Mouse (Mus musculus) C2C12 (cell line): ENCODE data around the gene Tmem144. TPM values are rescaled to one million over a fixed set of nuclear protein-coding genes. Genes with fewer than 3 reads are reported as not detected.

ENCODE experiments used
- H3K27me3 ChIP-seq: one replicate; pipeline ENCODE4 v1.6.1; 2011; ENCODE audit not compliant: control insufficient read depth, insufficient read depth, insufficient read length
- H3K36me3 ChIP-seq: one replicate; pipeline ENCODE4 v1.6.1; 2011; ENCODE audit not compliant: control insufficient read depth, insufficient read depth
- H3K4me3 ChIP-seq: one replicate; pipeline ENCODE4 v1.5.1; 2011; ENCODE audit warnings: mild to moderate bottlenecking, control low read depth; ENCODE audit not compliant: poor library complexity, insufficient read depth, severe bottlenecking
- H3K79me2 ChIP-seq: one replicate; pipeline ENCODE4 v1.6.1; 2011; ENCODE audit not compliant: control insufficient read depth, insufficient read depth
- H3K79me3 ChIP-seq: one replicate; pipeline ENCODE4 v1.6.1; 2011; ENCODE audit warnings: low read depth, control low read depth
- H3ac ChIP-seq: one replicate; pipeline ENCODE3; 2011; ENCODE audit warnings: low read depth; ENCODE audit not compliant: control insufficient read depth, insufficient read length
- CEBPB ChIP-seq: IDR thresholded peaks from one replicate; pipeline ENCODE4 v1.6.1; 2011; ENCODE audit warnings: low read depth, mild to moderate bottlenecking, control low read depth, moderate library complexity
- CTCF ChIP-seq: IDR thresholded peaks from one replicate; pipeline ENCODE4 v1.5.1; 2011; ENCODE audit not compliant: control insufficient read depth, insufficient read depth, insufficient read length
- FOSL1 ChIP-seq: IDR thresholded peaks from one replicate; pipeline ENCODE4 v1.8.0; 2011; ENCODE audit warnings: mild to moderate bottlenecking, low read length; ENCODE audit not compliant: poor library complexity, insufficient read depth, severe bottlenecking
- MAX ChIP-seq: IDR thresholded peaks from one replicate; pipeline ENCODE4 v1.6.1; 2011; ENCODE audit warnings: mild to moderate bottlenecking, control low read depth
- MYOD1 ChIP-seq: IDR thresholded peaks from one replicate; pipeline ENCODE4 v1.6.1; 2011; ENCODE audit warnings: low read depth; ENCODE audit not compliant: control insufficient read depth, insufficient read length
- MYOG ChIP-seq: IDR thresholded peaks from one replicate; pipeline ENCODE4 v1.6.1; 2011; ENCODE audit not compliant: control insufficient read depth, insufficient read length; ENCODE audit errors: extremely low read depth
- USF1 ChIP-seq: IDR thresholded peaks from one replicate; pipeline ENCODE4 v1.6.1; 2011; ENCODE audit warnings: low read depth, mild to moderate bottlenecking, control low read depth, moderate library complexity
- polyA plus RNA-seq: library from polyadenylated mRNA; unstranded; fragments of >200 nt; fragmentation: generic; extraction: Trizol; gene quantifications from one replicate; pipeline ENCODE4 v1.2.1, GENCODE M21; 2012; ENCODE audit warnings: missing spikeins

The Tmem144 gene
- polyA plus RNA-seq, 1 experiment, result 1.5 TPM

DNA sequence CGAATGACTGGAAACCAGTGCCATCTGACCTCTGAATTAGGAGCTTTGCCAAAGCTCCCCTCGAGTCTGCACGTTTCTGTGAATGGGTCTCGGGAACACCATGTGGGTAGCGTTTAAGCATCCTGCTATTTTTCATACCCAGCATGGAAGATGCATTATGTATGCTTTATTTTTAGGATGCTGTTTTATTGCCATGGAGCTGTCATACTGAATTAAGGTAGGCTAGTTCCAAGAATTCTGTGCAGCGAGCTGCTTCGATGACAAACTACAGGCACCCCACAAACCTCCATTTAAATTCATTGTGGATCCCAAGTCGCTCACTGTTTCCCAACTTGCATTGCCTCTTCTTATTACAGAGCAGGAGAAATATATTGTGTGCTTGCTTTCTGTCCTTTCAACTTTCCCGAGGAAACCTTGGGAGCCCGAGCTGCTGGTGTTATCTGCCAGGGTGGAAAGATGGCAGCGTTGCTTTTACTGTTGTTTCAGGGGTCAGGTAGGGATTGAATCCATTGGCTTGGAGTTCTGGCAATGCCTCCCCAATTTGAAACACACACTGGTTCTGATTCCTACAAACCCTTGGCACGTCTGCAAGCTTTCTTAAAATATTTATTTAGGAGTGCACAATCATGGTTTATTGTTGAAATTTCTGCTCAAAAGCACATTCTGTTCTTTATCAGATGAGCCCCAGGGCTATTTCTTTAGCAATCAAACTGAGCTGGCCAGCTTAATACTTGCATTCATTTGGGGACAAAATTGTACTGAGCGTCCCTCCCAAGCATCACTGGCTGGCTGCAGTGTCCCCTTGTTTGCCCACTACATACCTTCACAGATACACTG, 45.2 kb upstream of the Tmem144 start:
- no peaks in the 10 kb centered on the region for H3K36me3 ChIP-seq
- no peaks in the 10 kb centered on the region for H3K27me3 ChIP-seq
- no peak overlapping the region for H3K4me3 ChIP-seq
- H3K79me3 ChIP-seq, result no peaks in the 10 kb centered on the region
- no peak for TF ChIP-seq CTCF
- TF ChIP-seq MYOG, result no peak
- no peak for TF ChIP-seq FOSL1
- no peak for TF ChIP-seq MAX
- TF ChIP-seq MYOD1, result no peak
- no peak for TF ChIP-seq CEBPB
- no peak for TF ChIP-seq USF1
- H3ac ChIP-seq, result no peak overlapping the region
- no peaks in the 10 kb centered on the region for H3K79me2 ChIP-seq

DNA sequence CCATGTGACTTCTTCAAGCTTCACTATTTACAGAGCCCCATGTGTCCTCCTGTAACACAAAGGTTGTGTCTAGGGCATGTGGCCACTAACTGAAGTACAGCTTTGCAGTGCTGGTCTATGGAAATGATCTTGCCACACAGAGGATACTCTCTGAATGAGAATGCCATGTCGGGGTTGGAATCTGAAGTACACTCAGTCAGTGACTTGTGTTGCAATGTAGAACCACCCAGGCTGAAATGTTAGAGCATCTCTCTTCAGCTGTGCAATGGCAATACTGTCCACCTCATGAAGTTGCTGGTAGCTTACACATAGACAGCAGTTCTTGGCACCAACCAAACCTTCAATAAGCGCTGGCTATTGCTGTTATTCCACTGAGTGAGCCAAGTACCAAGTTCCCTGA, 35.4 kb upstream of the Tmem144 start:
- Histone ChIP-seq H3K79me3 (no peaks in the 10 kb centered on the region), H3ac (no peak overlapping the region), H3K36me3 (no peaks in the 10 kb centered on the region), H3K27me3 (no peaks in the 10 kb centered on the region), H3K4me3 (no peak overlapping the region), H3K79me2 (no peaks in the 10 kb centered on the region)
- TF ChIP-seq MYOG (no peak), MAX (no peak), USF1 (no peak), FOSL1 (no peak), CTCF (no peak), MYOD1 (no peak)

DNA sequence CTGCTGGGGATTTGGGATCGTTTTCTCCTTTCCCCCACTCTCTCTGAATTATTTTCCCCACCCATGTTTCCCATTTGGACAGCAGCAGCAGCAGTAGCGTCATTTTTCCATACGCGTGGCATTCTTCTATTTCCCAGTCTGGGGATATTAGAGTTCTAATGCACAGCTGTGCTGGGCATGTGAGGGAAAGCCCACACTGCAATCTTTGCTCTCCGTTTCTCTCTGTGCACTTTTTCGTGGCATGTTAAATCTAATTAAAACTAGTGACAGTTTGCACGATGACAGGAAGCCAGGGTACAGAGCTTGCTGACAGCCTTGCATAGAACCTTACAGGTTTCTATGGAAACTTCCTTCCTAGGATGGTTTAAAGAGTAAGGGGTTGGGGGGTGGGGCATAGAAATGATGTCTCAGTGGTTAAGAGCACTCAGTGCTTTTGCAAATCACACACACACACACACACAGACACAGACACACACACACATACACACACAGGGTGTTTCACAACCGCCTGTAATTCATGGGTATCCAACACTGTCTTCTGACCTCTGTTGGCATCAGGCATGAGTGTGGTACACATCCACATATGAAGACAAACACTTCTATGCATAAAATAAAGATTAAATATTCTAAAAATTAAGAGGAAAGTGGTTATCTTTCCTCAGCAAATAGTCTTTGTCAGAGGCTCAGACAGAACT, 34.7 kb upstream of the Tmem144 start:
- no peaks in the 10 kb centered on the region for H3K79me3 ChIP-seq
- H3K4me3 ChIP-seq, result no peak overlapping the region
- H3ac ChIP-seq, result no peak overlapping the region
- H3K27me3 ChIP-seq, result no peaks in the 10 kb centered on the region
- TF ChIP-seq MYOG, result no peak
- no peaks in the 10 kb centered on the region for H3K36me3 ChIP-seq
- no peaks in the 10 kb centered on the region for H3K79me2 ChIP-seq

DNA sequence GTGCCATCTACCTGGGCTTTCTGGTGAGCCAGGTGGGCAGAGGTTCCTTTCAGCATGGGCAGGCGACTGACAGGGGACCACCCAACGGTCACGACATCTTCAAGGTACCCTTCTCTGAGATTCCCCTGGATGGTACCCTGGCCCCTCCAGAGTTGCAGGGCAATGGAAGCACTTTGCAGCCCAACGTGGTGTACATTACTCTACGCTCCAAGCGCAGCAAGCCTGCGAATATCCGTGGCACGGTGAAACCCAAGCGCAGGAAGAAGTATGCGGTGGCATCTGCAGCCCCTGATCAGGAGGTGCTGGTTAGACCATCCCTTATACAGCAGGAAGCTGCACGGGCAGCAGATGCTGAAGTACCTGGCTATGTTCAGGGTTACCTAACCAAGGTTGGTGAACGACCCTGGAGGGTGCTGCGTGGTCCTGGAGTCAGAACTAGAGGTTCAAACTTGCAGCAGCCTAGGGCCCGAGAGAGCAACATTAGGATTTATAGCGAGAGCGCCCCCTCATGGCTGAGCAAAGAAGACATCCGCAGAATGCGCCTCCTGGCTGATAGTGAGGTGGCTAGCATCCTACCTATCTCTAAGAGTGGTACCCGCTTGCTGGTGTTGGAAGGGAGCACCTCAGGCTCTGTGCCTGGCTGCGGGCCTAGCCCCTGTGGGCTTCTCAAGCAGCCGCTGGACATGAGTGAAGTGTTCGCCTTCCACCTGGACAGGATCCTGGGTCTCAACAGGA, 34.0 kb upstream of the Tmem144 start:
- Histone ChIP-seq H3K79me3 (no peaks in the 10 kb centered on the region), H3K27me3 (no peaks in the 10 kb centered on the region), H3K36me3 (no peaks in the 10 kb centered on the region), H3K79me2 (no peaks in the 10 kb centered on the region), H3K4me3 (no peak overlapping the region), H3ac (peak overlapping the region; percentile 28)
- TF ChIP-seq USF1 (no peak), CEBPB (no peak), MYOD1 (no peak), FOSL1 (no peak), MAX (no peak), MYOG (no peak), CTCF (no peak)

DNA sequence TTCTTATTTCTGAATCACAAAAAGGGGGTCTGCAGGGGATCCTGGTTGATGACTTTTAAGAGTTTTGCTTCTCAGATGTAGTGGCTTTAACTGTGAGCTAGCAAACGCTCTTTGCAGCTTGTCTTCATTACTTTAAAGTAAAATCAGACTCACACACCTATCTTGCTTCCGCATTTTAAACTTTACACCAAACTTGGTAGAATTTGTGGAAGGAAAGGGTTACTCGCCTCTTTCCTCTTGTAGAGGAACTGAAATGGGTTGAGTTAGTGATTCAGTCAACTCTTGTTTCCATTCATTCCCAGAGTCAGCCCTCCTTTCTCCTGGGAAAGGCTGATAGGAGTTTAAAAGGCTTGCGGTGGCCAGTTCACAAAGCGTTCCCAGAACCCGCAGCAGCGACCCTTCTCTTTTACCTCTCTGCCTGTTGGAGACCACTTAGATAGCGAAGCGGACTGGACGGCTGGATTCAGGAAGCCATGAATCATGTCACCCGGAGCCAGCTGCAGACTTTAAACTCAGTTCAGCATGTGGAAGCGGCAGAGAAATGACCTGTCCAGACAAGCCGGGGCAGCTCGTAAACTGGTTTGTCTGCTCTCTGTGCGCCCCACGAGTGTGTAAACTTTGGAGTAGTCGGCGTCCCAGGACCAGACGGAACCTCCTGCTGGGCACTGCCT, 33.2 kb upstream of the Tmem144 start:
- Histone ChIP-seq H3K4me3 (no peak overlapping the region), H3K79me2 (no peaks in the 10 kb centered on the region), H3K36me3 (no peaks in the 10 kb centered on the region), H3ac (peak overlapping the region; percentile 28), H3K79me3 (no peaks in the 10 kb centered on the region), H3K27me3 (no peaks in the 10 kb centered on the region)
- no peak for TF ChIP-seq CEBPB
- TF ChIP-seq FOSL1, result no peak
- no peak for TF ChIP-seq MAX
- no peak for TF ChIP-seq MYOG
